Mouse (Mus musculus) brain, embryonic 14.5 days (tissue): ENCODE measurements around the gene Aak1.

ENCODE experiments used
- CTCF ChIP-seq: fragments of 200-500 bp; IDR thresholded peaks from 2 replicates; pipeline ENCODE4 v1.5.1; 2012; ENCODE audit warnings: inconsistent platforms, mild to moderate bottlenecking, moderate library complexity, borderline replicate concordance; ENCODE audit not compliant: insufficient read depth, insufficient read length; ENCODE audit errors: extremely low read depth
- POLR2A ChIP-seq: fragments of 200-500 bp; IDR thresholded peaks from 2 replicates; pipeline ENCODE4 v1.6.1; 2012; ENCODE audit warnings: mild to moderate bottlenecking, inconsistent platforms, borderline replicate concordance; ENCODE audit not compliant: poor library complexity, insufficient read depth, insufficient read length, severe bottlenecking; ENCODE audit errors: extremely low read depth

- TF ChIP-seq CTCF (no peak), POLR2A (no peak)
Observed at GRCm38 (mm10) chr6:86801431-86801830, 47.9 kb upstream of the Aak1 start.
